ENCODE assay signal across 18 mouse cellular contexts in the genomic region with DNA sequence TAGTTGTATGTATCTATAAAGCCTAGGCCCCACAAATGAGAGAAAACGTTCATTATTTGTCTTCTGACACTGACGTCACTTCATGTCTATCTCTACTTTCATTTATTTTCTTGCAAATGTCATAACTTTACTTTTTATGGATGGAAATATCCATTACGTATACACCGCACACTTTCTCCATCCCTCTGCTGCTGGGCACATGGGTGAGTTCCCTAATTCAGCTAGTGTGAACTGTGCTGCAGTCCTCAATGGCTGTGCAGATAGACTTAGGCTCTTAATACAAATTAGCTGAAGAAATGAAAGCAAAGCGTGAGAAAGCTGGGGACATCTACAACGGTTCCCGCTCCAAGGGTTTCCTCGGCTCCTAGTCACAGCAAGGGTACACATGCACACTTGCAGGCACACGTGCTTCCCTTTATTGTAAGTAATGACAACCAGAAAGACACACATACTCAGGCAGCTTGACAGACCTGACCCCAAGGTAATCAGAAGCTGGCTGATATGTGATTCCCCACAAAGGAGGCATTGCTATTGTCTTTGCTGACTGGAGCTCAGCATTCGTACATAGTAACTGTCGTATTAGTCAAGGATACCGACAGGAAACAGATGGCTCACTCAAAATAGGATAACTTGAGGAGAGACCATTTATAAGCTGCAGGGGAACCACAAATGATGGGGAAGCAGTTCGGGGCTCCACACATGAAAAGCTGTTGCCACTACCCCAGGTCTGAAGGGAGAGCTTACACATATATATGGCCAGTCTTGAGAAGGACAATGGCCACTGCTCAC. TPM values are rescaled to one million over a fixed set of nuclear protein-coding genes. Genes with fewer than 3 reads are reported as not detected.
DNase-seq lines count a peak whose midpoint lies in the region; ATAC-seq and TF ChIP-seq lines count a peak whose summit lies in the region.
"Had no signal": no experiment of that assay in that cellular context is flagged by ENCODE, and none has a peak within 500 bp of the region (broad histone marks: within the 10 kb centered on the region; RNA-seq: fewer than 3 reads in every experiment).

No protein-coding gene starts in this region.

- TF ChIP-seq POLR2A in MEL (IDR thresholded peaks at IDR 0.05; ENCODE audit: control insufficient read depth in 1 of 2, insufficient read depth in 1 of 2, low read depth in 1 of 2, low read length in 2 of 2, poor library complexity in 1 of 2): no peak

- TF ChIP-seq RAD21 in MEL (IDR thresholded peaks at IDR 0.05; ENCODE audit: low read depth, low read length): no peak

- WGBS in kidney, postnatal 0 days: 71% methylated on average over 13 of the region's 13 CpGs
- WGBS in liver, embryonic 16.5 days (ENCODE audit: insufficient replicate concordance): 27% methylated on average over 13 of the region's 13 CpGs
- 73% methylated on average over 13 of the region's 13 CpGs for WGBS in hindbrain, postnatal 0 days
- WGBS in heart, embryonic 10.5 days: 70% methylated on average over 13 of the region's 13 CpGs

- no peaks in the 10 kb centered on the region for H3K9me3 ChIP-seq in kidney, postnatal 0 days (replicated peaks; ENCODE audit: low read length)
- no peaks in the 10 kb centered on the region for H3K9me3 ChIP-seq in MEL (replicated peaks; ENCODE audit: insufficient read depth, low read length)
- no peaks in the 10 kb centered on the region for H3K9me3 ChIP-seq in liver, embryonic 16.5 days (replicated peaks; ENCODE audit: control insufficient read depth, low read length)
- no peaks in the 10 kb centered on the region for H3K9me3 ChIP-seq in hindbrain, postnatal 0 days (ENCODE audit: low read length)
- no peaks in the 10 kb centered on the region for H3K9me3 ChIP-seq in heart, embryonic 10.5 days
- H3K9me3 ChIP-seq: midbrain, embryonic 12.5 days; stomach, embryonic 15.5 days had no signal

- H3K4me1 ChIP-seq in kidney, postnatal 0 days (replicated peaks; ENCODE audit: insufficient read depth, low read length): no peaks in the 10 kb centered on the region
- H3K4me1 ChIP-seq in MEL (ENCODE audit: control insufficient read depth in 1 of 2, insufficient read depth in 2 of 2, low read length in 2 of 2): peaks cover 8% of the 10 kb centered on the region in 2 experiments
- no peaks in the 10 kb centered on the region for H3K4me1 ChIP-seq in liver, embryonic 16.5 days (ENCODE audit: control insufficient read depth, low read depth, low read length)
- no peaks in the 10 kb centered on the region for H3K4me1 ChIP-seq in hindbrain, postnatal 0 days (ENCODE audit: insufficient read depth, low read length)
- peaks cover 6% of the 10 kb centered on the region; the same call in 1 of the 2 replicates for H3K4me1 ChIP-seq in heart, embryonic 10.5 days
- H3K4me1 ChIP-seq: midbrain, embryonic 12.5 days had no signal

- no peak overlapping the region for H3K27ac ChIP-seq in kidney, postnatal 0 days
- peak overlapping the region; percentile 9; the same call in 1 of the 2 replicates for H3K27ac ChIP-seq in MEL (ENCODE audit: control insufficient read depth, low read depth, low read length)
- H3K27ac ChIP-seq in liver, embryonic 16.5 days (ENCODE audit: low read length): no peak overlapping the region
- H3K27ac ChIP-seq in hindbrain, postnatal 0 days: no peak overlapping the region
- no peak overlapping the region for H3K27ac ChIP-seq in heart, embryonic 10.5 days
- H3K27ac ChIP-seq: midbrain, embryonic 12.5 days; stomach, embryonic 15.5 days had no signal

- no peak overlapping the region for H3K9ac ChIP-seq in kidney, postnatal 0 days (ENCODE audit: low read depth, low read length)
- no peak overlapping the region for H3K9ac ChIP-seq in MEL (ENCODE audit: control insufficient read depth, low read depth, low read length, poor library complexity, severe bottlenecking)
- H3K9ac ChIP-seq in liver, embryonic 16.5 days (ENCODE audit: low read depth, low read length): no peak overlapping the region
- no peak overlapping the region for H3K9ac ChIP-seq in hindbrain, postnatal 0 days (replicated peaks; ENCODE audit: low read length)
- H3K9ac ChIP-seq: midbrain, embryonic 12.5 days; stomach, embryonic 15.5 days had no signal

- TF ChIP-seq EP300 in MEL (IDR thresholded peaks at IDR 0.05; ENCODE audit: low read depth in 1 of 2, low read length in 2 of 2): peak; percentile 68 to 71

- no peaks in the 10 kb centered on the region for H3K79me2 ChIP-seq in MEL (ENCODE audit: control insufficient read depth, insufficient read depth, low read length, poor library complexity)

- no peak overlapping the region for H3K4me2 ChIP-seq in kidney, postnatal 0 days (ENCODE audit: low read length)
- 0 out of 2 replicates have a peak overlapping the region, but pooled peaks have one; percentile 12 for H3K4me2 ChIP-seq in liver, embryonic 16.5 days (ENCODE audit: low read depth, low read length)
- H3K4me2 ChIP-seq in hindbrain, postnatal 0 days (ENCODE audit: low read depth, low read length): no peak overlapping the region
- H3K4me2 ChIP-seq: midbrain, embryonic 12.5 days; stomach, embryonic 15.5 days had no signal

- no peak overlapping the region for H3K4me3 ChIP-seq in kidney, postnatal 0 days (replicated peaks; ENCODE audit: low read depth, low read length)
- H3K4me3 ChIP-seq in MEL (ENCODE audit: control insufficient read depth in 1 of 2, insufficient read depth in 1 of 2, low read depth in 2 of 2, low read length in 2 of 2): peak overlapping the region in 1 of 2 experiments; percentile 26; a peak in 2 of 4 replicates
- no peak overlapping the region for H3K4me3 ChIP-seq in liver, embryonic 16.5 days (ENCODE audit: low read depth, low read length)
- H3K4me3 ChIP-seq in hindbrain, postnatal 0 days (ENCODE audit: low read length): no peak overlapping the region
- H3K4me3 ChIP-seq in heart, embryonic 10.5 days: no peak overlapping the region
- H3K4me3 ChIP-seq: midbrain, embryonic 12.5 days; stomach, embryonic 15.5 days had no signal

- no peaks in the 10 kb centered on the region for H3K27me3 ChIP-seq in kidney, postnatal 0 days (ENCODE audit: insufficient read depth, low read length)
- no peaks in the 10 kb centered on the region for H3K27me3 ChIP-seq in MEL (ENCODE audit: control insufficient read depth in 1 of 2, insufficient read depth in 2 of 2, low read length in 2 of 2)
- H3K27me3 ChIP-seq in liver, embryonic 16.5 days (ENCODE audit: control insufficient read depth, insufficient read depth, low read depth, low read length): no peaks in the 10 kb centered on the region
- no peaks in the 10 kb centered on the region for H3K27me3 ChIP-seq in hindbrain, postnatal 0 days (ENCODE audit: insufficient read depth, low read length)
- H3K27me3 ChIP-seq in heart, embryonic 10.5 days (ENCODE audit: insufficient read depth, poor library complexity, severe bottlenecking): no peaks in the 10 kb centered on the region
- H3K27me3 ChIP-seq: CH12.LX; midbrain, embryonic 12.5 days; stomach, embryonic 15.5 days had no signal

- DNase-seq in kidney, postnatal 0 days (ENCODE audit: low spot score): peak; percentile 15
- DNase-seq in kidney, postnatal 14 days: no peak
- DNase-seq in MEL (ENCODE audit: low read depth, low spot score): peak; percentile 74
- DNase-seq in frontal cortex, postnatal 36 days (ENCODE audit: low spot score in 2 of 2): peak; percentile 3 to 16
- DNase-seq in adrenal gland, postnatal 10 days: no peak
- no peak for DNase-seq in hindbrain, postnatal 0 days (ENCODE audit: low spot score)
- no peak for DNase-seq in heart, embryonic 10.5 days (ENCODE audit: low spot score)
- DNase-seq: adrenal gland, postnatal 36 days; heart, adult 11 months; lung, adult 18-20 months had no signal

- H3K36me3 ChIP-seq in kidney, postnatal 0 days (ENCODE audit: insufficient read depth, low read length): no peaks in the 10 kb centered on the region
- peaks cover 0 to 5% of the 10 kb centered on the region in 2 experiments; a peak in 2 of 4 replicates for H3K36me3 ChIP-seq in MEL (ENCODE audit: control insufficient read depth in 1 of 2, insufficient read depth in 2 of 2, low read length in 2 of 2)
- H3K36me3 ChIP-seq in liver, embryonic 16.5 days (ENCODE audit: control insufficient read depth, insufficient read depth): no peaks in the 10 kb centered on the region
- no peaks in the 10 kb centered on the region for H3K36me3 ChIP-seq in hindbrain, postnatal 0 days (ENCODE audit: insufficient read depth, low read length)
- no peaks in the 10 kb centered on the region for H3K36me3 ChIP-seq in heart, embryonic 10.5 days
- H3K36me3 ChIP-seq: midbrain, embryonic 12.5 days; stomach, embryonic 15.5 days had no signal

- no peak for ATAC-seq in kidney, postnatal 0 days (replicated peaks; ENCODE audit: low FRiP score, low read depth)
- no peak for ATAC-seq in liver, embryonic 16.5 days (ENCODE audit: low read depth)
- no peak for ATAC-seq in hindbrain, postnatal 0 days

- no peak for TF ChIP-seq CTCF in kidney, postnatal 0 days (IDR thresholded peaks at IDR 0.05; ENCODE audit: low read depth)
- TF ChIP-seq CTCF in MEL (IDR thresholded peaks at IDR 0.05 in 2 of 3, conservative IDR thresholded peaks at IDR 0.05 in 1 of 3; ENCODE audit: control insufficient read depth in 1 of 3, insufficient read depth in 1 of 3, low read depth in 2 of 3, low read length in 3 of 3, poor library complexity in 1 of 3, severe bottlenecking in 1 of 3): no peak
- TF ChIP-seq CTCF in hindbrain, postnatal 0 days (IDR thresholded peaks at IDR 0.05; ENCODE audit: low read depth): no peak

RNA-seq across cellular contexts. Expression of gene Micu1, which starts 36.6 kb away (rescaled TPM):
- polyA plus RNA-seq in kidney, postnatal 0 days (2015; fragmentation: Nextera tagmentation; extraction: Ambion mirVana): 60.9 and 65.8 TPM in 2 replicates
- 16.9 and 18.0 TPM in 2 replicates for total RNA-seq in MEL (2012; rRNA removed)
- polyA plus RNA-seq in MEL (2012; ENCODE audit: insufficient read depth in 1 of 2, insufficient read length in 2 of 2, low read depth in 1 of 2, low replicate concordance in 2 of 2, missing spikeins in 1 of 2): 10 to 100 TPM in 1 of 2 experiments, not detected in 1; 26.8 TPM
- 40.1 and 40.4 TPM in 2 replicates for polyA plus RNA-seq in liver, embryonic 16.5 days (2015; fragmentation: Nextera tagmentation; extraction: Ambion mirVana)
- total RNA-seq in adrenal gland, postnatal 10 days (2021): 10 to 100 TPM; 56.1 to 67.3 TPM
- 67.5 and 73.4 TPM in 2 replicates for total RNA-seq in hindbrain, postnatal 0 days (2014; rRNA removed)
- polyA plus RNA-seq in hindbrain, postnatal 0 days (2015; fragmentation: Nextera tagmentation; extraction: Ambion mirVana): 74.9 and 75.2 TPM in 2 replicates
- 45.4 and 46.8 TPM in 2 replicates for polyA plus RNA-seq in heart, embryonic 10.5 days (2016; fragmentation: Nextera tagmentation; extraction: Ambion mirVana)

RNA-seq across cellular contexts. Expression of gene Mcu, which starts 49.2 kb away (rescaled TPM):
- polyA plus RNA-seq in kidney, postnatal 0 days (2015; fragmentation: Nextera tagmentation; extraction: Ambion mirVana): 36.5 and 40.2 TPM in 2 replicates
- 7.7 TPM in 2 replicates for total RNA-seq in MEL (2012; rRNA removed)
- polyA plus RNA-seq in MEL (2012; ENCODE audit: insufficient read depth in 1 of 2, insufficient read length in 2 of 2, low read depth in 1 of 2, low replicate concordance in 2 of 2, missing spikeins in 1 of 2): 1 to 10 TPM in 1 of 2 experiments, not detected in 1; 9.4 TPM
- 9.7 and 11.7 TPM in 2 replicates for polyA plus RNA-seq in liver, embryonic 16.5 days (2015; fragmentation: Nextera tagmentation; extraction: Ambion mirVana)
- total RNA-seq in adrenal gland, postnatal 10 days (2021): 10 to 100 TPM; 33.4 to 40.4 TPM
- 27.5 and 33.4 TPM in 2 replicates for total RNA-seq in hindbrain, postnatal 0 days (2014; rRNA removed)
- 44.9 and 47.3 TPM in 2 replicates for polyA plus RNA-seq in hindbrain, postnatal 0 days (2015; fragmentation: Nextera tagmentation; extraction: Ambion mirVana)
- 19.4 and 27.1 TPM in 2 replicates for polyA plus RNA-seq in heart, embryonic 10.5 days (2016; fragmentation: Nextera tagmentation; extraction: Ambion mirVana)

RNA-seq across cellular contexts. Expression of gene Gm10322, which starts 49.8 kb away (rescaled TPM):
- polyA plus RNA-seq in kidney, postnatal 0 days (2015; fragmentation: Nextera tagmentation; extraction: Ambion mirVana): 0.43 TPM in 1 of 2 replicates, not detected in the other
- total RNA-seq in MEL (2012; rRNA removed): 0.58 TPM in 1 of 2 replicates, not detected in the other
- not detected for polyA plus RNA-seq in MEL (2012; ENCODE audit: insufficient read depth in 1 of 2, insufficient read length in 2 of 2, low read depth in 1 of 2, low replicate concordance in 2 of 2, missing spikeins in 1 of 2)
- polyA plus RNA-seq in liver, embryonic 16.5 days (2015; fragmentation: Nextera tagmentation; extraction: Ambion mirVana): not detected in 2 replicates
- not detected for total RNA-seq in adrenal gland, postnatal 10 days (2021)
- total RNA-seq in hindbrain, postnatal 0 days (2014; rRNA removed): not detected in 2 replicates
- polyA plus RNA-seq in hindbrain, postnatal 0 days (2015; fragmentation: Nextera tagmentation; extraction: Ambion mirVana): not detected in 2 replicates
- polyA plus RNA-seq in heart, embryonic 10.5 days (2016; fragmentation: Nextera tagmentation; extraction: Ambion mirVana): not detected in 2 replicates
- total RNA-seq: adrenal gland, postnatal 36 days; CH12.LX; heart, postnatal 25 days had no signal
- polyA plus RNA-seq: intestine, embryonic 14.5 days; large intestine, adult 2 months; midbrain, embryonic 12.5 days; neural tube, embryonic 11.5 days; stomach, embryonic 15.5 days had no signal

Comparison
In these comparisons a context has a peak if more than half of its experiments do, and no peak if none do; other contexts are left out.
1. DNase-seq: peak in kidney, postnatal 0 days (single experiment), MEL (single experiment) and frontal cortex, postnatal 36 days (2 of 2); none in kidney, postnatal 14 days (single experiment), adrenal gland, postnatal 10 days (single experiment), hindbrain, postnatal 0 days (single experiment) and heart, embryonic 10.5 days (single experiment).